Mouse (Mus musculus) embryonic facial prominence, embryonic 14.5 days (tissue): Measurements from ENCODE around the gene Ch25h. TPM values are rescaled to one million over a fixed set of nuclear protein-coding genes. Genes with fewer than 3 reads are reported as not detected.

ENCODE experiments used
- ATAC-seq: fragments of 200-750 bp; cut with Nextera tagmentation; 2 replicates; pipeline ENCODE4 v1.8.0; 2017; ENCODE audit warnings: low read depth, moderate number of reproducible peaks, moderate TSS enrichment
- DNase-seq: peaks from one replicate; pipeline ENCODE4 v3.0.0-alpha.2; 2015; ENCODE audit warnings: low spot score
- H3K27ac ChIP-seq: fragments of 300-500 bp; sonication (generic); replicated peaks from 2 replicates; pipeline ENCODE4 v1.5.1; 2014; ENCODE audit warnings: low read depth, mild to moderate bottlenecking, low read length, moderate library complexity
- H3K27me3 ChIP-seq: fragments of 300-500 bp; sonication (generic); replicated peaks from 2 replicates; pipeline ENCODE4 v1.6.1; 2014; ENCODE audit warnings: low read length; ENCODE audit not compliant: control insufficient read depth, insufficient read depth
- H3K36me3 ChIP-seq: fragments of 300-500 bp; sonication (generic); 2 replicates; pipeline ENCODE4 v1.6.1; 2014; ENCODE audit warnings: low read length, mixed read lengths; ENCODE audit not compliant: control insufficient read depth, insufficient read depth
- H3K4me1 ChIP-seq: fragments of 300-500 bp; sonication (generic); 2 replicates; pipeline ENCODE4 v1.6.1; 2014; ENCODE audit warnings: antibody characterized with exemption, low read length; ENCODE audit not compliant: control insufficient read depth, insufficient read depth
- H3K4me2 ChIP-seq: fragments of 300-500 bp; sonication (generic); 2 replicates; pipeline ENCODE4 v1.6.1; 2014; ENCODE audit warnings: low read depth, mild to moderate bottlenecking, low read length, moderate library complexity, mixed read lengths
- H3K4me3 ChIP-seq: fragments of 300-500 bp; sonication (generic); 2 replicates; pipeline ENCODE4 v1.5.1; 2014; ENCODE audit warnings: low read depth, mild to moderate bottlenecking, low read length
- H3K9ac ChIP-seq: fragments of 300-500 bp; sonication (generic); 2 replicates; pipeline ENCODE4 v1.6.1; 2014; ENCODE audit warnings: low read depth, mild to moderate bottlenecking, low read length, moderate library complexity, mixed read lengths
- H3K9me3 ChIP-seq: fragments of 300-500 bp; sonication (generic); 2 replicates; pipeline ENCODE4 v1.6.1; 2016; ENCODE audit warnings: low read length; ENCODE audit not compliant: control insufficient read depth
- WGBS: fragments of 180-500 bp; shearing (Covaris S2); extraction: QIAGEN DNeasy Blood & Tissue Kit; methylation state at CpG from one replicate; pipeline ENCODE4 v1.1.7; 2014; 5-methylcytosine and 5-hydroxymethylcytosine counted together
- polyA plus RNA-seq: library from polyadenylated mRNA; unstranded; fragments of >200 nt; fragmentation: Nextera tagmentation; extraction: Ambion mirVana; gene quantifications from 2 replicates; pipeline ENCODE4 v1.2.1, GENCODE M21; 2014

Ch25h gene
- polyA plus RNA-seq, 1 experiment from 2014 or later: 7.3 TPM

DNA sequence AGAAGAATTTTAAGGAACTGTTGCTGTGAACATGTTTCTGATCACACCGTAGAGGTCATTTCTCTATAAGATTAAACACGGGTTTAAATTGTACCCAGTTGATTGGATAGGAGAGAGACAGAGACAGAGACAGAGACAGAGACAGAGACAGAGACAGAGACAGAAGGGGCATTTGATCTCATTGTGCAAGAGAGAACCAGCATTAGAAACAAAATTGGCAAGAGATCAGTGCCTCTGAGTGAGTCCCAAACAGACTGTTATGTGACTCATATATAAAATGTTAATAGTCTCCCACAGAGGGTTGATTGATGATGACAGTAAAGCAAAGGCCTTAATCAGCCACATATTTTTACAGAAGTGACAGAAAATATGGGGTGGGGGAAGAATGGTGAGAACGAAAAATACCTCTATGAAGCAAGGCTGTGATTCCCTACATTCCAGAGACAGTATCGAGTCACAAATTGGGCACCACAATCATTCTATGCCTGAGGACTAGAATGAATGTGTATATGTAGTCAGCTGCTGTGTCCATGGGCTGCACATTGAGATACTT lies 51.1 kb downstream of the Ch25h start:
- Histone ChIP-seq H3K9me3 (no peaks in the 10 kb centered on the region), H3K27ac (no peak overlapping the region), H3K36me3 (no peaks in the 10 kb centered on the region), H3K4me1 (no peaks in the 10 kb centered on the region), H3K9ac (no peak overlapping the region), H3K27me3 (no peaks in the 10 kb centered on the region), H3K4me3 (no peak overlapping the region), H3K4me2 (no peak overlapping the region)
- DNase-seq (no peak), ATAC-seq (no peak)
- WGBS: 74% methylated on average over 4 of the region's 4 CpGs

Other genes starting within 250 kb of the Ch25h start
- 413 and 423 TPM in 2 replicates for gene Acta2, start 219.6 kb downstream of the Ch25h start, polyA plus RNA-seq
- 5.5 and 5.6 TPM in 2 replicates for gene Fas, start 184.5 kb downstream of the Ch25h start, polyA plus RNA-seq
- gene Lipa, start 52.3 kb upstream of the Ch25h start, polyA plus RNA-seq: 46.3 and 49.5 TPM in 2 replicates
- 9.5 and 10.3 TPM in 2 replicates for gene Ifit2, start 75.5 kb upstream of the Ch25h start, polyA plus RNA-seq
- gene Ifit3, start 108.4 kb upstream of the Ch25h start, polyA plus RNA-seq: 1.6 and 2.1 TPM in 2 replicates
- gene Ifit1bl1, start 126.8 kb upstream of the Ch25h start, polyA plus RNA-seq: 0.56 and 1.2 TPM in 2 replicates
- not detected in 2 replicates for gene Ifit3b, start 132.8 kb upstream of the Ch25h start, polyA plus RNA-seq
- gene Ifit1bl2, start 165.6 kb upstream of the Ch25h start, polyA plus RNA-seq: 0.18 and 0.40 TPM in 2 replicates
- gene Ifit1, start 165.7 kb upstream of the Ch25h start, polyA plus RNA-seq: 0.77 and 1.0 TPM in 2 replicates